Mouse (Mus musculus): ENCODE results near the gene Rpl28. TPM values are rescaled to one million over a fixed set of nuclear protein-coding genes. Genes with fewer than 3 reads are reported as not detected.
"Not testable (repeated sequence)": the region's sequence is repeated elsewhere in the genome, so short reads cannot be mapped to it uniquely, and the experiment has no call there.

The Rpl28 gene
- polyA plus RNA-seq, 1 experiment from 2014 or later: 322 TPM

DNA sequence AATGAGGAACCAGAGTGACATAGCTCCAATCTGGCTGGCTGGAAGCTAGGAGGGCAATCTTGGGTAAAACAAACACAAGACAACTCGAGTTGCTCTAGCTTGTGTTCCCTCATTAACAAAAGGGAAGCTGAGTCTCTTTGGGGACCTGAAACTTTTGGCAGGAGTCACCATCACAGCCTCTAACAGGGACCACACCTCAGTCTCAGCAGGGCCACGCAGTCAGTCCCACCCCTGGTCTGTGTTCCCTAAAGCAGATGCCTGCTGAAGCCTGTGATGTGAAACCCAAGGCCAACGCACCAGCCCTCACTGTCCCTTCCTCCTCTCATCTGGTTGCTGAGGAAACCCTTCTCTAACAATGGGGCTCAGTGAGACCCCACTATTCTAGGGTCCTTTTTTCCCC, 10.5 kb upstream of the Rpl28 start:
- Histone ChIP-seq H3K27me3 (ENCODE audit: control insufficient read depth, insufficient read depth, low read length) (peaks cover 22% of the 10 kb centered on the region), H3K36me3 (ENCODE audit: control insufficient read depth, insufficient read depth, low read length) (no peaks in the 10 kb centered on the region), H3K9me3 (replicated peaks; ENCODE audit: control insufficient read depth, low read length) (no peaks in the 10 kb centered on the region), H3K4me1 (ENCODE audit: control insufficient read depth, insufficient read depth, low read length) (peaks cover 21% of the 10 kb centered on the region), H3K4me3 (replicated peaks; ENCODE audit: low read length) (no peak overlapping the region), H3K27ac (ENCODE audit: low read length) (no peak overlapping the region), H3K9ac (ENCODE audit: low read length) (no peak overlapping the region), H3K4me2 (ENCODE audit: low read depth, low read length) (no peak overlapping the region)
- 44% methylated on average over 3 of the region's 3 CpGs for WGBS
- no peak for ATAC-seq (ENCODE audit: insufficient read depth, low FRiP score)

GRCm38 (mm10) chr7:4782759-4783158, 9.9 kb upstream of the Rpl28 start, which contains the start of the genes Il11 and Tmem190:
Gene Il11 (minus strand): TSS chr7:4782859.
Gene Tmem190 (plus strand): TSS chr7:4782937.
- no peaks in the 10 kb centered on the region for H3K9me3 ChIP-seq (replicated peaks; ENCODE audit: control insufficient read depth, low read length)
- no peak within 1 kb of the TSS for H3K4me3 ChIP-seq (replicated peaks; ENCODE audit: low read length)
- 67% methylated on average over 2 of the region's 2 CpGs for WGBS
- H3K4me1 ChIP-seq (ENCODE audit: control insufficient read depth, insufficient read depth, low read length): peaks cover 14% of the 10 kb centered on the region
- no peak for ATAC-seq (ENCODE audit: insufficient read depth, low FRiP score)
- H3K27me3 ChIP-seq (ENCODE audit: control insufficient read depth, insufficient read depth, low read length): peaks cover 16% of the 10 kb centered on the region
- H3K36me3 ChIP-seq (ENCODE audit: control insufficient read depth, insufficient read depth, low read length): no peaks in the 10 kb centered on the region
- H3K9ac ChIP-seq (ENCODE audit: low read length): 0 out of 2 replicates have a peak within 1 kb of the TSS, but pooled peaks have one; percentile 18
- H3K27ac ChIP-seq (ENCODE audit: low read length): no peak within 1 kb of the TSS
- no peak within 1 kb of the TSS for H3K4me2 ChIP-seq (ENCODE audit: low read depth, low read length)

GRCm38 (mm10) chr7:4783667-4784268, 8.9 kb upstream of the Rpl28 start:
- peaks cover 6% of the 10 kb centered on the region for H3K27me3 ChIP-seq (ENCODE audit: control insufficient read depth, insufficient read depth, low read length)
- no peak overlapping the region for H3K4me2 ChIP-seq (ENCODE audit: low read depth, low read length)
- no peaks in the 10 kb centered on the region for H3K36me3 ChIP-seq (ENCODE audit: control insufficient read depth, insufficient read depth, low read length)
- H3K27ac ChIP-seq (ENCODE audit: low read length): no peak overlapping the region
- ATAC-seq (ENCODE audit: insufficient read depth, low FRiP score): no peak
- H3K9me3 ChIP-seq (replicated peaks; ENCODE audit: control insufficient read depth, low read length): no peaks in the 10 kb centered on the region
- H3K9ac ChIP-seq (ENCODE audit: low read length): no peak overlapping the region
- 76% methylated on average over 14 of the region's 14 CpGs for WGBS
- H3K4me3 ChIP-seq (replicated peaks; ENCODE audit: low read length): no peak overlapping the region
- peaks cover 17% of the 10 kb centered on the region for H3K4me1 ChIP-seq (ENCODE audit: control insufficient read depth, insufficient read depth, low read length)

GRCm38 (mm10) chr7:4788499-4789435, 3.9 kb upstream of the Rpl28 start:
- peak; percentile 26; the same call in 1 of the 2 replicates for ATAC-seq (ENCODE audit: insufficient read depth, low FRiP score)
- 2% methylated on average over 64 of the region's 64 CpGs for whole genome bisulfite sequencing
- H3K9me3 ChIP-seq (replicated peaks; ENCODE audit: control insufficient read depth, low read length): no peaks in the 10 kb centered on the region
- peak overlapping the region; percentile 72 for H3K4me3 ChIP-seq (replicated peaks; ENCODE audit: low read length)
- no peaks in the 10 kb centered on the region for H3K36me3 ChIP-seq (ENCODE audit: control insufficient read depth, insufficient read depth, low read length)
- H3K4me2 ChIP-seq (ENCODE audit: low read depth, low read length): peak overlapping the region; percentile 93
- peak overlapping the region; percentile 89 for H3K27ac ChIP-seq (ENCODE audit: low read length)
- H3K27me3 ChIP-seq (ENCODE audit: control insufficient read depth, insufficient read depth, low read length): no peaks in the 10 kb centered on the region
- H3K4me1 ChIP-seq (ENCODE audit: control insufficient read depth, insufficient read depth, low read length): peaks cover 8% of the 10 kb centered on the region
- H3K9ac ChIP-seq (ENCODE audit: low read length): peak overlapping the region; percentile 84

- H3K4me2 ChIP-seq (ENCODE audit: low read depth, low read length): peak within 1 kb of the TSS; percentile 93
- peaks cover 15% of the 10 kb centered on the region for H3K4me1 ChIP-seq (ENCODE audit: control insufficient read depth, insufficient read depth, low read length)
- peak within 1 kb of the TSS; percentile 89 for H3K27ac ChIP-seq (ENCODE audit: low read length)
- no peaks in the 10 kb centered on the region for H3K9me3 ChIP-seq (replicated peaks; ENCODE audit: control insufficient read depth, low read length)
- H3K4me3 ChIP-seq (replicated peaks; ENCODE audit: low read length): peak within 1 kb of the TSS; percentile 72
- peaks cover 6% of the 10 kb centered on the region; the same call in 1 of the 2 replicates for H3K36me3 ChIP-seq (ENCODE audit: control insufficient read depth, insufficient read depth, low read length)
- ATAC-seq (ENCODE audit: insufficient read depth, low FRiP score): peak; percentile 70
- H3K9ac ChIP-seq (ENCODE audit: low read length): peak within 1 kb of the TSS; percentile 84
- 7% methylated on average over 40 of the region's 40 CpGs for WGBS
- no peaks in the 10 kb centered on the region for H3K27me3 ChIP-seq (ENCODE audit: control insufficient read depth, insufficient read depth, low read length)
These were observed 3.2 kb upstream of the Rpl28 start, which contains the start of gene Tmem238 for GRCm38 (mm10) chr7:4789436-4789935. Gene Tmem238 (minus strand): TSS chr7:4789656.

GRCm38 (mm10) chr7:4793248-4793647, 574 bp downstream of the Rpl28 start:
- peak overlapping the region; percentile 96 for H3K27ac ChIP-seq (ENCODE audit: low read length)

DNA sequence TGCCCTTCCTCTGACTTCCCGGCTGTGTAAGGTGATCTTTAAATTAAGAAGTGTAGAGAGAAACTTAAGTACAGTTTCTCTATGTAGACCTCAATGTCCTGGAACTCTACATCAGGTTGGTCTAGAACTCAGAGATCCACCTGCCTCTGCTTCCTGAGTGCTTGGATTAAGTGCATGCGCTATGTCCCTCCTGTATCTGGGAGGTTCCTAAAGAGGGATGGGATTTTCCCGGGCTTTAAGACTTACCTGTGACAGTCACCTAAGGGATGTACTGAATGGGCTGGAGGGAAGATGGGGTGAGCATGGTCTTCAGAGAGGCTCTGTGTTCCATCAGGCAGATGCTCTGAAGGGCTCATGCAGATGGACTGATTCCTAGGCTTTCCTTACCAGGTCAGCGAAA, 1.0 kb downstream of the Rpl28 start:
- no peaks in the 10 kb centered on the region for H3K27me3 ChIP-seq (ENCODE audit: control insufficient read depth, insufficient read depth, low read length)
- H3K4me2 ChIP-seq (ENCODE audit: low read depth, low read length): peak overlapping the region; percentile 74
- H3K27ac ChIP-seq (ENCODE audit: low read length): peak overlapping the region; percentile 96
- peak overlapping the region; percentile 99 for H3K9ac ChIP-seq (ENCODE audit: low read length)
- H3K36me3 ChIP-seq (ENCODE audit: control insufficient read depth, insufficient read depth, low read length): peaks cover 20% of the 10 kb centered on the region
- H3K4me3 ChIP-seq (replicated peaks; ENCODE audit: low read length): peak overlapping the region; percentile 96
- no peaks in the 10 kb centered on the region for H3K9me3 ChIP-seq (replicated peaks; ENCODE audit: control insufficient read depth, low read length)
- no peak for ATAC-seq (ENCODE audit: insufficient read depth, low FRiP score)
- 33% methylated on average over 4 of the region's 4 CpGs for WGBS
- H3K4me1 ChIP-seq (ENCODE audit: control insufficient read depth, insufficient read depth, low read length): peaks cover 16% of the 10 kb centered on the region; the same call in 1 of the 2 replicates

More at GRCm38 (mm10) chr7:4793248-4793647, 574 bp downstream of the Rpl28 start:
- under 1% methylated on average over 31 of the region's 31 CpGs for WGBS
- Histone ChIP-seq H3K36me3 (ENCODE audit: control insufficient read depth, insufficient read depth, low read length) (peaks cover 20% of the 10 kb centered on the region), H3K9ac (ENCODE audit: low read length) (peak overlapping the region; percentile 99), H3K4me3 (replicated peaks; ENCODE audit: low read length) (peak overlapping the region; percentile 96), H3K4me1 (ENCODE audit: control insufficient read depth, insufficient read depth, low read length) (peaks cover 20% of the 10 kb centered on the region), H3K4me2 (ENCODE audit: low read depth, low read length) (peak overlapping the region; percentile 74)
- not testable (repeated sequence) for H3K9me3 ChIP-seq (replicated peaks; ENCODE audit: control insufficient read depth, low read length); ATAC-seq (ENCODE audit: insufficient read depth, low FRiP score); H3K27me3 ChIP-seq (ENCODE audit: control insufficient read depth, insufficient read depth, low read length)

GRCm38 (mm10) chr7:4794631-4795168, 2.0 kb downstream of the Rpl28 start:
- ATAC-seq (ENCODE audit: insufficient read depth, low FRiP score): no peak
- WGBS: 70% methylated on average over 3 of the region's 3 CpGs
- Histone ChIP-seq H3K9me3 (replicated peaks; ENCODE audit: control insufficient read depth, low read length) (no peaks in the 10 kb centered on the region), H3K9ac (ENCODE audit: low read length) (no peak overlapping the region), H3K36me3 (ENCODE audit: control insufficient read depth, insufficient read depth, low read length) (peaks cover 20% of the 10 kb centered on the region), H3K4me1 (ENCODE audit: control insufficient read depth, insufficient read depth, low read length) (peaks cover 16% of the 10 kb centered on the region; the same call in 1 of the 2 replicates), H3K4me2 (ENCODE audit: low read depth, low read length) (peak overlapping the region; percentile 74; the same call in 1 of the 2 replicates), H3K27me3 (ENCODE audit: control insufficient read depth, insufficient read depth, low read length) (no peaks in the 10 kb centered on the region), H3K27ac (ENCODE audit: low read length) (no peak overlapping the region), H3K4me3 (replicated peaks; ENCODE audit: low read length) (no peak overlapping the region)
